Mouse (Mus musculus) Patski (cell line): ENCODE measurements around the gene Rasgef1b. TPM values are rescaled to one million over a fixed set of nuclear protein-coding genes. Genes with fewer than 3 reads are reported as not detected.
"Not testable (repeated sequence)": the region's sequence is repeated elsewhere in the genome, so short reads cannot be mapped to it uniquely, and the experiment has no call there.

Experiments used
- ATAC-seq: fragments of 100-300 bp; one replicate; pipeline ENCODE4 v1.8.0; 2021
- CTCF ChIA-PET: fragments of 350-600 bp; sonication (Branson Sonifier 250); formaldehyde crosslinking; loops from one replicate; lab custom pipeline; 2022; ENCODE audit warnings: inconsistent platforms; lab: Charles Lee
- POLR2A ChIA-PET: fragments of 350-600 bp; sonication (Branson Sonifier 250); formaldehyde crosslinking; loops from one replicate; lab custom pipeline; 2022; ENCODE audit warnings: antibody characterized with exemption, inconsistent platforms; lab: Charles Lee
- DNase-seq: peaks from one replicate; pipeline ENCODE4 v3.0.0-alpha.2; 2011; ENCODE audit warnings: low read depth, low spot score
- H3K27me3 ChIP-seq: fragments of 371-371 bp; one replicate; pipeline ENCODE4 v1.5.1; 2021
- CTCF ChIP-seq: fragments of 100-300 bp; IDR thresholded peaks from one replicate; pipeline ENCODE4 v1.5.1; 2021
- in situ Hi-C: fragments of 300-500 bp; cut with MboI; formaldehyde crosslinking; loops from 3 replicates; pipeline ENCODE4 v1.11.1; 2018; ENCODE audit warnings: low pct_unique_long_range_greater_than_20kb, mixed read lengths
- polyA plus RNA-seq: library from polyadenylated mRNA; unstranded; gene quantifications from one replicate; pipeline ENCODE4 v1.2.3, GENCODE M21; 2021

Rasgef1b gene
- polyA plus RNA-seq, 1 experiment from 2014 or later = 1.3 TPM

GRCm38 (mm10) chr5:99224571-99225011 is 504.3 kb downstream of the Rasgef1b start:
- no peaks in the 10 kb centered on the region for H3K27me3 ChIP-seq
- no peak for TF ChIP-seq CTCF
- ATAC-seq = peak; percentile 89
- peak; percentile 95 for DNase-seq
- ChIA-PET POLR2A (no interaction called here), CTCF (no interaction called here)
- in situ Hi-C loops = loop anchor here (25.0 kb wide), 2 partner anchors 813 to 1113 kb away; partner anchors contain the start of genes Enoph1 and Hnrnpdl

- CTCF ChIA-PET = interaction anchor here (1.0 to 2.2 kb wide), 3 partner anchors 18 to 24 kb away, joined by 3 to 5 read pairs (median 3); no protein-coding TSS in a partner anchor
- in situ Hi-C loops = loop anchor here (25.0 kb wide), 2 partner anchors 813 to 1113 kb away; partner anchors contain the start of genes Enoph1 and Hnrnpdl
- no peak for TF ChIP-seq CTCF
- ATAC-seq (peak; percentile 75), DNase-seq (peak; percentile 82)
- POLR2A ChIA-PET = no interaction called here
- no peaks in the 10 kb centered on the region for H3K27me3 ChIP-seq
Measured at GRCm38 (mm10) chr5:99223869-99224498, 504.9 kb downstream of the Rasgef1b start.

- in situ Hi-C loops = loop anchor here (25.0 kb wide), 2 partner anchors 819 to 1119 kb away; partner anchors contain the start of genes Enoph1 and Hnrnpdl
- H3K27me3 ChIP-seq = no peaks in the 10 kb centered on the region
- DNase-seq = peak; percentile 74
- ATAC-seq = peak; percentile 52
- ChIA-PET POLR2A (interaction anchor here (0.6 kb wide), 1 partner anchor 1315 kb away, joined by 4 read pairs; no protein-coding TSS in a partner anchor), CTCF (interaction anchor here (1.6 to 3.1 kb wide), 2 partner anchors 11 to 25 kb away, joined by 3 to 11 read pairs; no protein-coding TSS in a partner anchor)
- no peak for TF ChIP-seq CTCF
Measured at GRCm38 (mm10) chr5:99218385-99218784, 510.5 kb downstream of the Rasgef1b start.

- POLR2A ChIA-PET, H3K27me3 ChIP-seq, ATAC-seq, DNase-seq: not testable (repeated sequence)
- CTCF ChIA-PET = interaction anchor here (1.2 to 2.1 kb wide), 4 partner anchors 10 to 32 kb away, joined by 3 to 9 read pairs (median 4); no protein-coding TSS in a partner anchor
- in situ Hi-C loops = loop anchor here (25.0 kb wide), 2 partner anchors 821 to 1121 kb away; partner anchors contain the start of genes Enoph1 and Hnrnpdl
Measured at GRCm38 (mm10) chr5:99216588-99217152, 512.2 kb downstream of the Rasgef1b start.

GRCm38 (mm10) chr5:99215207-99216157 is 513.4 kb downstream of the Rasgef1b start:
- CTCF ChIA-PET = interaction anchor here (1.2 to 2.1 kb wide), 5 partner anchors 11 to 415 kb away, joined by 3 to 9 read pairs (median 4); no protein-coding TSS in a partner anchor
- POLR2A ChIA-PET = no interaction called here
- no peak for DNase-seq
- in situ Hi-C loops = loop anchor here (25.0 kb wide), 2 partner anchors 822 to 1122 kb away; partner anchors contain the start of genes Enoph1 and Hnrnpdl
- TF ChIP-seq CTCF = no peak
- no peak for ATAC-seq
- no peaks in the 10 kb centered on the region for H3K27me3 ChIP-seq

- POLR2A ChIA-PET = no interaction called here
- no peak for ATAC-seq
- DNase-seq = no peak
- in situ Hi-C loops = loop anchor here (25.0 kb wide), 2 partner anchors 823 to 1123 kb away; partner anchors contain the start of genes Enoph1 and Hnrnpdl
- CTCF ChIA-PET = interaction anchor here (1.0 to 2.1 kb wide), 2 partner anchors 11 to 16 kb away, joined by 5 to 9 read pairs; no protein-coding TSS in a partner anchor
- H3K27me3 ChIP-seq = no peaks in the 10 kb centered on the region
- no peak for TF ChIP-seq CTCF
Measured at GRCm38 (mm10) chr5:99214400-99214799, 514.5 kb downstream of the Rasgef1b start.

GRCm38 (mm10) chr5:99213211-99213610 is 515.7 kb downstream of the Rasgef1b start:
- ATAC-seq = no peak
- ChIA-PET CTCF (interaction anchor here (1.6 to 2.3 kb wide), 2 partner anchors 10 to 17 kb away, joined by 8 to 11 read pairs; no protein-coding TSS in a partner anchor), POLR2A (no interaction called here)
- H3K27me3 ChIP-seq = no peaks in the 10 kb centered on the region
- DNase-seq = no peak
- TF ChIP-seq CTCF = no peak
- in situ Hi-C loops = loop anchor here (25.0 kb wide), 2 partner anchors 824 to 1124 kb away; partner anchors contain the start of genes Enoph1 and Hnrnpdl

GRCm38 (mm10) chr5:99203475-99203874 is 525.4 kb downstream of the Rasgef1b start:
- no peaks in the 10 kb centered on the region for H3K27me3 ChIP-seq
- ChIA-PET POLR2A (no interaction called here), CTCF (interaction anchor here (0.9 to 5.8 kb wide), 17 partner anchors 9 to 699 kb away, joined by 3 to 52 read pairs (median 5); no protein-coding TSS in a partner anchor)
- ATAC-seq (no peak), DNase-seq (no peak)
- no peak for TF ChIP-seq CTCF
- in situ Hi-C loops = loop anchor here (5.0 to 25.0 kb wide), 5 partner anchors 44 to 1134 kb away; partner anchors contain the start of genes Enoph1 and Hnrnpdl
